Mouse (Mus musculus) adrenal gland, adult 18-20 months (tissue): Measurements from ENCODE around the gene Cyb5r1. TPM values are rescaled to one million over a fixed set of nuclear protein-coding genes. Genes with fewer than 3 reads are reported as not detected.
A peak's percentile ranks its signal among the peaks of the same experiment; 100 is the strongest.

Source experiments
- DNase-seq, 2 experiments: peaks; one replicate each; pipeline ENCODE4 v3.0.0; 2021 to 2022; ENCODE audit warnings: low spot score in 2 of 2
- long read RNA-seq, 2 experiments: library from polyadenylated mRNA; stranded (forward); transcript quantifications; one replicate each; pipeline ENCODE4 v2.0.0; 2021
- total RNA-seq, 2 experiments: library from RNA; stranded (reverse); gene quantifications; 1 replicate in 1 of 2; 2 replicates in 1 of 2; pipeline ENCODE4 v1.2.3; 2021

Cyb5r1 gene
- 10 to 100 TPM; 33.0 to 57.8 TPM for total RNA-seq
- long read RNA-seq, experiment 1, transcript Cyb5r1-201 (9 exons, 1,837 nt) = major isoform, 22 of 29 reads
- long read RNA-seq, experiment 1, partial matches to known transcripts = 3 of 29 reads
- long read RNA-seq, experiment 1, other reads (novel, unspliced or antisense) = 3 of 29 reads
- long read RNA-seq, experiment 2, transcript Cyb5r1-201 (9 exons, 1,837 nt) = major isoform, 70 of 89 reads
- long read RNA-seq, experiment 2, partial matches to known transcripts = 9 of 89 reads
- long read RNA-seq, experiment 2, other reads (novel, unspliced or antisense) = 6 of 89 reads

DNA sequence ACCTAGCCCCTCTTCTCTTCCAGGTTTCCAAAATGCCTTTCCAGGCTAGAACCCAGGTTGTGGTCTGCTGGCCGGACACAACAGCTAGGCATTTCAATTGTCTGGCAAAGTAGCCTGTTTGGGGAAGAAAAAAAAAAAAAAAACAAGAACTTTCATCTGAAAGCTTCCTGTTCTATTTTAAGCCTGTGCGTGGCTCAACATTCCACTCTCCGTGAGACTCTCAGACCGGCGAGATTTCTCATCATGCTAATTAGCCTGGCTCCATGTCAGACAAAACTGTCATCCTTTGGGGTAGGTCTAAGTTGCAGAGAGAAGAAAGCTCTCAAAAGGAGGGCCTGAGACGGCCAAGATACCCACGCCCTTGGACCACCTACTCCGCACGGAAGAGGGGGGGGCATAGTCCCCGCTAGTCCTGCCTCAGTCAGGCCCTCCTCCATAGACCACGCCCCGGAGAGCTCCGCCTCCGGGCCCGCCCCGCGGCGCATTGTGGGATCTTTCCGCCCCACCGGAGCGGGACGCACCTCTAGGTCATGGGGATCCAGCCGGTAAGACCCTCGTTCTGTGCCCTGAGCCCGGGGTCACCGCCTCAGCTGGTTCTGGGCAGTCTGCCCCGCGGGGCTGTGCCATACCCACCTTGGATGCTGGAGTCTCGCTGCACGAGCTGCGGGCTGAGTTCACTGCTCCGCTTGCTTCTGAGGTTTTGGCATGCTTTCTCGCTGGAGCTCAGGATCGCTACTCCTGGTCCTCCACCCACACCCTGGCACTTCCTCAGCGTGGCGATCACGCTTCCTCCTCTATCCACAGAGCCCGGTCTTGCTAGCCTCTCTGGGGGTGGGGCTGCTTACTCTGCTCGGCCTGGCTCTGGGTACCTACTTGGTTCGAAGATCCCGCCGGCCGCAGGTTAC, at the start of gene Cyb5r1:
TSS of gene Cyb5r1 (plus strand) at position 51 of the 905 bp plus-strand sequence.
- peak; percentile 77 to 82 for DNase-seq

GRCm38 (mm10) chr1:134357461-134357860, 47.9 kb upstream of the Cyb5r1 start:
- DNase-seq = no peak

DNA sequence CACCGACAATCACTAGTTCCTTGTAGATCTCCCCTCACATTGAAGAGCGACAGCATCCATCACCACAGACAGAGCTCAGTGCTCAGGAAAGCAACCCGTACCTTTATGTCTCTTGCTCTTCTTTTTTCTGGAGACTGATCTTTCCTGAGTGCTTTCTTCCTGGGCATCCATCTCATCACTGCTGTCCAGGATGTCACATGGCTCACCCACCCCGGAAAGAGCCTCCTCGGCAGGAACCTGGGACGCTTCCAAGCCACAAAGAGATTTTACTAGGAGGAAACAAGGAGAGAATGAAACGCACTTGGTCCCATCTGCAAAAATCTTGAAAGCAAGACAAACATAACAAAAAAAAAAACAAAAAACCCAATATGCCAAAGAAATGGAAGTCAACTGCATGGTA, 44.7 kb upstream of the Cyb5r1 start:
- no peak for DNase-seq

GRCm38 (mm10) chr1:134361195-134361856, 44.0 kb upstream of the Cyb5r1 start:
- DNase-seq = no peak

GRCm38 (mm10) chr1:134361857-134362212, 43.5 kb upstream of the Cyb5r1 start, which contains the start of gene Tmem183a:
Gene Tmem183a, minus strand, starts transcription at chr1:134361979.
- DNase-seq = peak; percentile 97 to 98

GRCm38 (mm10) chr1:134363194-134363593, 42.2 kb upstream of the Cyb5r1 start:
- DNase-seq = no peak

DNA sequence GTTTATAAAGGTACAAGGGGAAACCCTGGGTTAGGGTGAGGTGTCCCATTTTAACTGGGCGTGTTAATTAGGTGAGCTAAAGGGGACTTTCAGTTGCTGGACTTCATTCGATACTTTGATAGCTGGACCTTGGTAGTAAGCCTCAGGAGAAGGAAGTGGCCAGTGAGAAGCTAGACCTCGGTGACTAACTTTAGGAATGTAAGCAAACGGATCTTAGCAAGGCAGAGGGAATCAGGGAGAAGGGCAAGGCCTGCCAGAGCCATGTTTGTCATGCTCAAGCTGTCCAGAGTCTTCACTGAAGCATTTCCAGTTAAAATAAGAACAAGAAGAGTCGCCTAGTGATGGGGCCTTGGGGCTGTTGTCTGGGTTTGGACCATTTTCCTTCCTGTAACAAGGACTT, 39.9 kb upstream of the Cyb5r1 start:
- DNase-seq = no peak

DNA sequence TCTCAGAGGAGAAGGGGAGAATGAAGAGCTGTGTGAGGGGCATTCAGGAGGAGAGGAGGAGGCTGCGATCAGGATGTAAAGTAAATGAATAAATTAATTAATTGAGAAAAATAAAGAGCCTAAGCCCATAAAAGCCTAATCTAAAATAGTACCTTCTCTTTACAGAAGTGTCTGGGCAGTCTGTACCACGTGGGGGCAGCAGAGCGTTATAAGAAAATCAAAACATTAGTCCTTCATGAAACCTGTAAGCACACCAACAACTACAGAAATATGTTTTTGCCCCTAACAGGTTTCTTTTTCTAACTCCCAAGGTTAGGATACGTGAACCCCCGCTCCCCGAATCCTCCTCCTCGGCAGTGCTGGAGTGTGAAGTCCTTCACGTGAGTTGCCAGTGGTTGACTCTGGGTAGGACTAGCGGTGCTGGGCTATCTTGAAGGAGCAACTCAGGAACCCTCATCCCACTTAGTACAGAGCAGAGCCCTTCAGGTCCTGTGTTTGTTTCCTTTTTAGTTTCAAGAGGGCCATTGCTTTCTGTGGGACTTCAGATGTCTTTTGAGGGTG, 36.5 kb upstream of the Cyb5r1 start:
- DNase-seq = peak; percentile 57 to 68

DNA sequence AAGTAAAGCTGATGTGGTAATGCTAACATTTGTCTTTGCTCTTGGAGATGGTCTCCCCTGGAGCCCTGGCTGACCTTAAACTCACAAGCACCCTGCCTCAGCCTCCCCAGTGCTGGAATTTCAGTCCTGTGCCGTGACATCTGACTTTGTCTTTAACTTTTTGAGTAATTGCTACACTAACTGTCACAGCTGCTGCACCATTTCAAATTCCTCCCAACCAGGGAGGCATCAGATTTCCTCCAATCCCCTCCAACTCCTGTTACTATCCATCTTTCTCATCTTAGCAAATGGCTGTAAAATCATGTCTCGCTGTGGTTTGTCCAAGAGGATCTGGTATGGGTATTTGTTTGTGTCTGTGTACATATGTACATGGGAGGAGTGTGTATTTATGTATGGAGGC, 31.2 kb upstream of the Cyb5r1 start:
- DNase-seq = no peak

DNA sequence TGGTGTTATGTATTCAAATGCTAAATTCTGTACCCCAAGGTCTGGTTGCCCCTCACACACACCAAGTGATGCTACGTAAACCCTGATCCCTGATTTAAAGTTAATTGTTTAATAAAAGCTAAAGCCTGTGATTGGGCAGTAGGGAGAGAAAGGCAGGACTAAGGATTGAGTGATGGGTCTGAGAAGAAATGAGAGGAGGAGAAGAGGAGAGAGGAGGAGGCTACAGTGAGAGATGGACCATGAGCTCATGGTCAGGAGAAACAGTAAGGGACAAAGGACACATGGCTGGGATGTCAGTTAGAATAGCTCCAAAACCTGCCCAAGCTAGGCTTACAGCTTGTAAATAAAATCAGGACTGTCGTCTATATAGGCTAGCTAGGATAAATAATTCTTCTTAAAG, 24.3 kb upstream of the Cyb5r1 start:
- no peak for DNase-seq

DNA sequence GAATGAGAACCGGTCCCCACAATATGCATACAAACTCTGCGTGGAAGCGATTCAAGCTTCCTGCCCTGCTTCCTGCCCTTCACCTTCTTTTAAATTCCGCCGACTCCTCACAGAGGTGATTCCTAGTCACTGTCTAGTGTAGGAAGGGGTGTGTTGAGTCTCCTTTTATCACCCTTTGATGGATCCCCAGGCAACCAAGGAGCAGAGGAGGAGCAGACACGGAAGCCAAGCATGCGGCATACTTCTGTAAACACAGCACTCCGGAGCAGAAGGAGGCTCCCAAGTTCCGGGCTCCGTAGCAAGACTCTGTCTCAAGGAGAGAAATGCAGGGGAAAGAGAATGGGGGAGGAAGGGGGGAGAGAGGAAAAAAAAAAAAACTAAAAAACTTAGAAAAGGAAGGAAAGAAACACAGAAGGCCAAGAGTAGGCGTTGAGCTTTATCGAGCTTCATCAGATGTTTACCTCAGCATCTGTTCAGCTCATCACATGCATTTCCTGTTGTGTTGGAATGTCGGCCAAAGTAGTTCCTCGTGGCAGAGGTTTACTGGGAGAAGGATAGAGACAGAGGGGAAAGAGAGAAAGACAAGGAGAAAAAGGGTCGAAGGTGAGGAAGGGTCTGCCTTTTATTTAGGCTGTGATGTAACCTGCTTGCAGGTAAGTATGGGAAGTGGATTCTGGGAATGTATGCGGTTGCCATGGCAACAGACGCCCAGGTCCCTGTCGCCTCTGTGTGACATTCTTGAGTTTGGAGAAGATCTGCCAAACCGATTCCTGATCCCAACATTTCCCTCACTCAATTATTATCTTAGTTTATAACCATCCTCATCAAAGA, 23.3 kb upstream of the Cyb5r1 start:
- DNase-seq = no peak

GRCm38 (mm10) chr1:134384581-134384980, 20.8 kb upstream of the Cyb5r1 start:
- DNase-seq = no peak

GRCm38 (mm10) chr1:134385176-134385575, 20.2 kb upstream of the Cyb5r1 start:
- DNase-seq = no peak

GRCm38 (mm10) chr1:134385666-134386065, 19.7 kb upstream of the Cyb5r1 start, which contains the start of gene 4933406M09Rik:
Gene 4933406M09Rik, plus strand, starts transcription at chr1:134385940.
- no peak for DNase-seq

DNA sequence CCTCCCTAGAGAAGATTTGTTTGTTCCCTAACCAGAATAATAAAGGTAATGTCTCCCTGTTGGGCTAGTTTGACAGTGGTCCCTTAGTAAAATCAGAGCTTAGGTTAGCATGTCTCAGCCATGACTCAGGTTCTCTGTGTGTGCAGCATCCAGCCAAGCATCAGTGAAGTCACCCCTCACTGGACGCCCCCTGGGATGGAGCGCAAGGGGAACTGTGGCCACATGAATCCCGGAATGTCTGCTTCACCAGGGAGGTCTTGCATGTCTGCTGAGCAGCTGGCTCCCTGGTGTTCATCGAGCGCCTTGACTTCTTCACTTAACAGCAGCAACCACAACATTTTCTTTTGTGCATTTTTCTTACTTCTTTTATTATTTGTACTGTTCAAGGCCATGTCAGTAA, 11.5 kb upstream of the Cyb5r1 start:
- no peak for DNase-seq

GRCm38 (mm10) chr1:134398210-134398609, 7.1 kb upstream of the Cyb5r1 start:
- no peak for DNase-seq

DNA sequence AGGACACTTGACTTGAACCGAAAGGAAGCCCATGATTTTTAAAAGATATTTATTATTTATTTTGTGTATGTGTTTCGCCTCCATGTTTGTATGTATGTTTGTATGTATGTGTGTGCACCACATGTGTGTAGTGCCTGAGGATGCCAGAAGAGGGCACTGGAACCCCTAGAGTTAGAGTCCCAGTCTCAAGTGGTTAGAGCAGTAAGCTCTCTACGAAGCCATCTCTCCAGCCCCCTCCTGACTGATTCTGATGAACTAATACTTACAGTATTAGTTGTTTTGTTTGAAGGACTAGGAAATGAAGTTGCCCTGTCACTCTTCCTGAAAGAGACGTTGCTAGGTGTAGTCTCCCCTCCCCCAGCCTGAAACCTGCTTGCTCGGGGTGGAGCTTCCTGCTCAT, 5.6 kb upstream of the Cyb5r1 start:
- DNase-seq = no peak

DNA sequence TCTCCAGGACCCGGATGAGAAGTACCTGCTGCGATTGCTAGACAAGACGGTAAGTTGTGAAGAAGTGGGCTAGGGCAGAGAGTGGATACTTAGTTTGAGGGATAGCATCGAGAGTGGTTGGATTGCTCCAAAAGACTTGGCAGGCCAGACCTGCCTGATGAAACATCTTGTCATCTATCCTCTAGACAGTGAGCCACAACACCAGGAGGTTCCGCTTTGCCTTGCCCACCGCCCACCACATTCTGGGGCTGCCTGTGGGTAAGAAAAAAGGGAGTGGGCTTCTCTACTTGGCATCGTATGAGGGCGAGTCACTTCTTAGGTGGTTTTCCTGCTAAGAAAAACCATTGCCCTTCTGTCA, 1.0 kb downstream of the Cyb5r1 start:
- no peak for DNase-seq

DNA sequence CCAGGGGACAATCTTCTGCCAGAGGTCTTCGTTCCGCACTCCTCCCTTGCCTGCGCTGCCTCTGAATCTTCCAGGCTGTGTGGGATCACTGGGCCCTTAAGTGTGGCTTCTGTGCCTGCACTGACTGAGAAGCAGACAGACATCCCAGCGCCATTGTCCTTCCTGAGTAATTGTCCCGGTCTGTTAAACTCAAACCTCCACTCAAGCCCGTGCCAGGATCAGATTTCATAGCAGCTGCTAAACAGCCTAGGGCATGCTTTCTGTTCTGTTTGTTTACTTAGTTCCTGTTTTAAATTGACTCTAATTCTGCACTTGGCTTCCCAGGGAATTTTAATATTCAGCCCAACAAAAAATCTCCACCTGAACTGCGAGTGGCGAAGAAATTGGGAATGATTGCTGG, 2.7 kb downstream of the Cyb5r1 start:
- no peak for DNase-seq
